Mouse (Mus musculus): Measurements from ENCODE around the gene Akr1b3. TPM values are rescaled to one million over a fixed set of nuclear protein-coding genes. Genes with fewer than 3 reads are reported as not detected.
A peak's percentile ranks its signal among the peaks of the same experiment; 100 is the strongest.

The Akr1b3 gene
- polyA plus RNA-seq (2015; fragmentation: Nextera tagmentation; extraction: Ambion mirVana) = 32.6 and 33.7 TPM in 2 replicates

DNA sequence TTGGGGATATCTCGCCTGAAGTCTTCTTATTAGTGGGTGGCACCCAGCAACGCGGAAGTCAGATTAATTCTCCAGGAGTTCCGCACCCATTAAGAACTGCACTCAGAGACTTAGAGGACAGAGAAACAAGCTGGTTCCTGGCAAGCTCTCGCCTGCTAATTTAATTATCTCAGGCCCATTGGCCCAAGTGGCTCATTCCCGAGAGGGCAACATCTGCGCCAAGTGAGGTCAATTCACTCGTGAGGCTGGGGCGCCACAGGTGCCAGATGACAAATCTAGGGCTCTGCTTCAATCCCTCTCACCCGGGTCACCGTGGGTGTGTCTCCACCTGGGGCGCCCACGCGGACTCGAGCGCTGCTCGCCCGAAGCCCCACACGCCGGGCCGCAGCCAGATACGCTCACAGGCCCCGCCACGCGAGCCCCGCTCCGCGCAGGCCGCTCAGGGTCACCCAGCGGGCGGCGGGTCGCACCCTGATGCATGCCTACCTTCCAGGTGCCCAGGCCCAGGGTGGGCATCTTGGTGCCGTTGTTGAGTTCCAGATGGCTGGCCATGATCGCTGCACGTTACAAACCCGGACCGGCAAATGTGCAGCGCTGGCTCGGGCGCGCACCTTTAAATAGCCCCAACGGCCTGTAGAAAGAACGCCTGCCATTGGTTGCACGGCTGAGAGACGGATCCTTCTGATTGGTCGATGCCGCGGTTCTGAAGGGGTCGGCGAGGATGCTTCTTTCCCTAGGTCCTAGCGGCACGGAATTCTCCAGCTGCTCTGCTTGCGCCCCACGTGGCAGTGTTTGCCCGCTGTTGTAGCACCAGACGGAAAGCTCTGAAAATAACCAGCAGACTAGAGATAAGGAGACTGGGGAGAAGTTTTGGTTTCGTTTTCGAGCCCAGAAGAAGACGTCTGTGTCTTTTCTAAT is at the start of gene Akr1b3:
Gene Akr1b3 (minus strand): TSS at position 625 of the 918 bp plus-strand sequence.
- no peaks in the 10 kb centered on the region for H3K27me3 ChIP-seq (ENCODE audit: control insufficient read depth, insufficient read depth, low read depth, low read length)
- H3K36me3 ChIP-seq (ENCODE audit: control insufficient read depth, insufficient read depth) = no peaks in the 10 kb centered on the region
- under 1% methylated on average over 60 of the region's 60 CpGs for WGBS (ENCODE audit: insufficient replicate concordance)
- H3K4me3 ChIP-seq (ENCODE audit: low read depth, low read length) = peak within 1 kb of the TSS; percentile 75
- H3K9ac ChIP-seq (ENCODE audit: low read depth, low read length) = peak within 1 kb of the TSS; percentile 51
- H3K27ac ChIP-seq (ENCODE audit: low read length) = 0 out of 2 replicates have a peak within 1 kb of the TSS, but pooled peaks have one; percentile 17
- no peaks in the 10 kb centered on the region; the same call in 1 of the 2 replicates for H3K4me1 ChIP-seq (ENCODE audit: control insufficient read depth, low read depth, low read length)
- H3K4me2 ChIP-seq (ENCODE audit: low read depth, low read length) = peak within 1 kb of the TSS; percentile 77
- peak; percentile 95 for ATAC-seq (ENCODE audit: low read depth)
- H3K9me3 ChIP-seq (replicated peaks; ENCODE audit: control insufficient read depth, low read length) = no peaks in the 10 kb centered on the region

DNA sequence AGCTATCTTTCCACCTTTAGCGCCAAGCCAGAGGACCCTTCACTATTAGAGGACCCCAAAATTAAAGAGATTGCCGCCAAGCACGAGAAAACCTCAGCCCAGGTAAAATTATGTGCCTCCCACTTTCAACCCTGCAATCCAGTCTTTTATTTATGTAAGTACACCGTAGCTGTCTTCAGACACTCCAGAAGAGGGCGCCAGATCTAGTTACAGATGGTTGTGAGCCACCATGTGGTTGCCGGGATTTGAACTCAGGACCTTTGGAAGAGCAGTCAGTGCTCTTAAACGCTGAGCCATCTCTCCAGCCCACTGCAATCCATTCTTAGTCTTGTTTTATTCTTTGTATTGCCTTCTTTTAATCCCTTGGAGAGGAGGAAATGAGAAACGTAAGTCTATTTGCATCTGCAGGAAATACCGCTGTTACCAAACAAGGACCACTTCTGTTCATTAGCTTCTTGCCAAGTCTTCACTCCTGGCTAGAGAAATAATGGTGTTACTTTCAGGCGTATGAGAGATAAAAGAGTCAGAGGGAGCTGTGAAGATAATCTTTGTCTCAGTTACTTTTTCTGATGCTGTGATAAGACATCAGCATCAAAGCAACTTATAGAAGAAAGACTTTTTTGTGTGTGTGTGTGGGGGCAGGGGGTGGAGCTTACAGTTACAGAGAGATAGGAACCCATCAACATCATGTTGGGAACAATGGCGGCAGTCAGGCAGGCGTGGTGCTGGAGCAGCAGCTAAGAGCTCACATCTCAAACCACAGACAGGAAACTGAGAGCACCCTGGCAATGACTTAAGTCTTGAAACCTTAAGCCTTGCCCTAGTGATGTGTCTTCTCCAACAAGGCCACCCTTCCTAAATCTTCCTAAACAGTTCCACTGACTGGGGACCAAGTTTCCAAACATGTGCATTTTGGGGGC is 47.2 kb upstream of the Akr1b3 start:
- Histone ChIP-seq H3K27me3 (ENCODE audit: control insufficient read depth, insufficient read depth, low read depth, low read length) (no peaks in the 10 kb centered on the region), H3K4me2 (ENCODE audit: low read depth, low read length) (no peak overlapping the region), H3K4me3 (ENCODE audit: low read depth, low read length) (no peak overlapping the region), H3K9ac (ENCODE audit: low read depth, low read length) (no peak overlapping the region), H3K27ac (ENCODE audit: low read length) (no peak overlapping the region), H3K9me3 (replicated peaks; ENCODE audit: control insufficient read depth, low read length) (no peaks in the 10 kb centered on the region), H3K36me3 (ENCODE audit: control insufficient read depth, insufficient read depth) (no peaks in the 10 kb centered on the region), H3K4me1 (ENCODE audit: control insufficient read depth, low read depth, low read length) (no peaks in the 10 kb centered on the region)
- ATAC-seq (ENCODE audit: low read depth) = no peak
- 61% methylated on average over 12 of the region's 12 CpGs for WGBS (ENCODE audit: insufficient replicate concordance)

DNA sequence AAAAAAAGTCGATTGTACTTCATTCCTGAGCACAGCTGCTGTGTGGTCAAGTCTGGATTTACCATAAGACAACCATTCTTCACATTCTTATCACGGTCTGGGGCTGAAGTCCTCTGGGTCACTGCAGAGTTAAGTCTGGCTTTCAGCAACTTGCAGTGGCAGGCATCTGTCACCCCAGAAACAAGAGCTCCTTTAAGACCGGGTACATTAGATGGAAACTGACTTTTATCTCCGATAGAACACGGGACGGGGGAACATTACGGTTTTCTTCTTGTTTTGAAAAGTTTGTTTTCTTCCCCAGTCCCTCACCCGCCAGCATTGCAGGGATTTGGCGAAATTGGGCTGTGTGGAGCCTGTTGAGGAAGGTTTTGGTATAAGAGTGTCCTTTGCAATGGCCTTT is 38.6 kb upstream of the Akr1b3 start:
- 70% methylated on average over 9 of the region's 9 CpGs for WGBS (ENCODE audit: insufficient replicate concordance)
- Histone ChIP-seq H3K27me3 (ENCODE audit: control insufficient read depth, insufficient read depth, low read depth, low read length) (no peaks in the 10 kb centered on the region), H3K4me2 (ENCODE audit: low read depth, low read length) (no peak overlapping the region), H3K9ac (ENCODE audit: low read depth, low read length) (no peak overlapping the region), H3K36me3 (ENCODE audit: control insufficient read depth, insufficient read depth) (no peaks in the 10 kb centered on the region), H3K4me1 (ENCODE audit: control insufficient read depth, low read depth, low read length) (no peaks in the 10 kb centered on the region; the same call in 1 of the 2 replicates), H3K9me3 (replicated peaks; ENCODE audit: control insufficient read depth, low read length) (no peaks in the 10 kb centered on the region), H3K27ac (ENCODE audit: low read length) (no peak overlapping the region), H3K4me3 (ENCODE audit: low read depth, low read length) (no peak overlapping the region)
- no peak for ATAC-seq (ENCODE audit: low read depth)

- Histone ChIP-seq H3K36me3 (ENCODE audit: control insufficient read depth, insufficient read depth) (no peaks in the 10 kb centered on the region), H3K9me3 (replicated peaks; ENCODE audit: control insufficient read depth, low read length) (no peaks in the 10 kb centered on the region), H3K27me3 (ENCODE audit: control insufficient read depth, insufficient read depth, low read depth, low read length) (no peaks in the 10 kb centered on the region), H3K9ac (ENCODE audit: low read depth, low read length) (no peak overlapping the region), H3K4me3 (ENCODE audit: low read depth, low read length) (no peak overlapping the region), H3K4me1 (ENCODE audit: control insufficient read depth, low read depth, low read length) (no peaks in the 10 kb centered on the region; the same call in 1 of the 2 replicates), H3K4me2 (ENCODE audit: low read depth, low read length) (no peak overlapping the region), H3K27ac (ENCODE audit: low read length) (no peak overlapping the region)
- WGBS (ENCODE audit: insufficient replicate concordance) = 38% methylated on average over 6 of the region's 6 CpGs
- no peak for ATAC-seq (ENCODE audit: low read depth)
These were observed 38.1 kb upstream of the Akr1b3 start for GRCm38 (mm10) chr6:34355349-34355747.

- no peaks in the 10 kb centered on the region for H3K27me3 ChIP-seq (ENCODE audit: control insufficient read depth, insufficient read depth, low read depth, low read length)
- no peaks in the 10 kb centered on the region for H3K9me3 ChIP-seq (replicated peaks; ENCODE audit: control insufficient read depth, low read length)
- ATAC-seq (ENCODE audit: low read depth) = no peak
- no peak overlapping the region for H3K9ac ChIP-seq (ENCODE audit: low read depth, low read length)
- H3K4me3 ChIP-seq (ENCODE audit: low read depth, low read length) = no peak overlapping the region
- H3K36me3 ChIP-seq (ENCODE audit: control insufficient read depth, insufficient read depth) = no peaks in the 10 kb centered on the region
- no peak overlapping the region for H3K27ac ChIP-seq (ENCODE audit: low read length)
- no peaks in the 10 kb centered on the region; the same call in 1 of the 2 replicates for H3K4me1 ChIP-seq (ENCODE audit: control insufficient read depth, low read depth, low read length)
- 0 out of 2 replicates have a peak overlapping the region, but pooled peaks have one; percentile 30 for H3K4me2 ChIP-seq (ENCODE audit: low read depth, low read length)
- WGBS (ENCODE audit: insufficient replicate concordance) = 44% methylated on average over 8 of the region's 8 CpGs
These were observed 37.4 kb upstream of the Akr1b3 start for GRCm38 (mm10) chr6:34354354-34355348.

DNA sequence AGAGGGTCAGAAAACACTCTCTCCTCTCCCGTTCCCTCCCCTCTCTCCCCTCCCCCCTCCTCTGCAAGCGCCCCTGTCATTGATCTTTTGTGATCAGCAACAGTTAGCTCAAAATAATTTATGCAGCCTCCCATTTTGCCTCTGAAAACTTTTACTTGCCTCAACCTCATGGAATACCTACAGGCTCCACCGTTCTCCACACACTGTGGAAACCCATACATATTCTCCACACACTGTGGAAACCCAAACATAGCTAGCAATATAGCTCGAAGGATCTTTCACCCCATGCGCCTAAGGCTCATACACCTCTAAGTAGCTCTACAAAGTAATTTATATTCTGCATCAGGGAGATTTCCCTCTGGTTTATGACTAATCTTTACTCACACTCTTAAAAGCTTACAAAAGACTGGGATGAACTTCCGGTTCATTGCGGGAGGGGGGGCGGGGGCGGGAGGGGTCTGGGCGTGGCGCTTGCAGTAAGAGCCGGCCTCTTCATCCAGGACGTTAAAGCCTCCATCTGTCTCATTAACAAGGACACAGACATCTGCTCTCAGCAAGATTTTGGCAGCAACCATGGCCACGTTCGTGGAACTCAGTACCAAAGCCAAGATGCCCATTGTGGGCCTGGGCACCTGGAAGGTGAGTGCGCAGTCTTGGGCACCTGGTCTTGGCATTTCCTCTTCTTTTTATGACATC is 36.5 kb upstream of the Akr1b3 start, which contains the start of gene Akr1b8:
Gene Akr1b8 (plus strand): TSS at position 462 of the 696 bp plus-strand sequence.
- Histone ChIP-seq H3K4me3 (ENCODE audit: low read depth, low read length) (peak within 1 kb of the TSS; percentile 14; the same call in 1 of the 2 replicates), H3K9ac (ENCODE audit: low read depth, low read length) (no peak within 1 kb of the TSS), H3K27ac (ENCODE audit: low read length) (no peak within 1 kb of the TSS), H3K9me3 (replicated peaks; ENCODE audit: control insufficient read depth, low read length) (no peaks in the 10 kb centered on the region), H3K27me3 (ENCODE audit: control insufficient read depth, insufficient read depth, low read depth, low read length) (no peaks in the 10 kb centered on the region), H3K4me1 (ENCODE audit: control insufficient read depth, low read depth, low read length) (no peaks in the 10 kb centered on the region; the same call in 1 of the 2 replicates), H3K4me2 (ENCODE audit: low read depth, low read length) (peak within 1 kb of the TSS; percentile 30; the same call in 1 of the 2 replicates), H3K36me3 (ENCODE audit: control insufficient read depth, insufficient read depth) (no peaks in the 10 kb centered on the region)
- 18% methylated on average over 16 of the region's 16 CpGs for WGBS (ENCODE audit: insufficient replicate concordance)
- no peak for ATAC-seq (ENCODE audit: low read depth)

DNA sequence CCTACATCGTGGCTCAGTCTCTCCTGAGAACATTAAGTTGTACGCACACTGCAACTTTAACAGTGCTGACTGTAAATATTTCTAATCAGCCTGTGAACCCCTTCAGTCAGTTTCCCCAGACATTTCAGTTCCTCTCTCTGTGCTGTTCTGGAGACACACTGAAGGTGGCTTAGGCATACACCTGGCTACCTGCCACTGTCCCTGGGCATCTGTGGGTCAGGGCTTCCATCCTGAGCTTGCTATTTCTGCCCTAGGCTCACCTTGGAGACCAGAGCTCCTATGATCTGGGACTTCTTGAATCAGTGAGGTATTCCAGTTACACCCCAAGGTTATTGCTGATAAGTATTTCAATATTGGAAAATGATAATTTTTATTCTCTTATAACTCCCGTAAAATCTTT is 35.1 kb upstream of the Akr1b3 start:
- Histone ChIP-seq H3K27ac (ENCODE audit: low read length) (no peak overlapping the region), H3K9me3 (replicated peaks; ENCODE audit: control insufficient read depth, low read length) (no peaks in the 10 kb centered on the region), H3K27me3 (ENCODE audit: control insufficient read depth, insufficient read depth, low read depth, low read length) (no peaks in the 10 kb centered on the region), H3K9ac (ENCODE audit: low read depth, low read length) (no peak overlapping the region), H3K4me3 (ENCODE audit: low read depth, low read length) (no peak overlapping the region), H3K4me1 (ENCODE audit: control insufficient read depth, low read depth, low read length) (no peaks in the 10 kb centered on the region; the same call in 1 of the 2 replicates), H3K4me2 (ENCODE audit: low read depth, low read length) (no peak overlapping the region), H3K36me3 (ENCODE audit: control insufficient read depth, insufficient read depth) (no peaks in the 10 kb centered on the region)
- ATAC-seq (ENCODE audit: low read depth) = no peak
- 69% methylated on average over 3 of the region's 3 CpGs for WGBS (ENCODE audit: insufficient replicate concordance)
